Mouse (Mus musculus) limb, embryonic 12.5 days (tissue): ENCODE measurements around the gene Hmgb2. TPM values are rescaled to one million over a fixed set of nuclear protein-coding genes. Genes with fewer than 3 reads are reported as not detected.
"Not testable (repeated sequence)": the region's sequence is repeated elsewhere in the genome, so short reads cannot be mapped to it uniquely, and the experiment has no call there.

ENCODE experiments used
- ATAC-seq: fragments of 200-750 bp; cut with Nextera tagmentation; 2 replicates; pipeline ENCODE4 v1.8.0; 2017; ENCODE audit warnings: low read depth, moderate TSS enrichment; ENCODE audit not compliant: insufficient number of reproducible peaks, insufficient read depth, low FRiP score, low TSS enrichment
- H3K27ac ChIP-seq: fragments of 300-500 bp; sonication (generic); 2 replicates; pipeline ENCODE4 v1.5.1; 2016; ENCODE audit warnings: mild to moderate bottlenecking, moderate library complexity
- H3K27me3 ChIP-seq: fragments of 300-500 bp; sonication (generic); 2 replicates; pipeline ENCODE4 v1.6.1; 2016; ENCODE audit warnings: mild to moderate bottlenecking, moderate library complexity
- H3K36me3 ChIP-seq: fragments of 300-500 bp; sonication (generic); 2 replicates; pipeline ENCODE4 v1.6.1; 2016; ENCODE audit warnings: mild to moderate bottlenecking, moderate library complexity
- H3K4me1 ChIP-seq: fragments of 300-500 bp; sonication (generic); replicated peaks from 2 replicates; pipeline ENCODE4 v1.6.1; 2016
- H3K4me2 ChIP-seq: fragments of 300-500 bp; sonication (generic); 2 replicates; pipeline ENCODE4 v1.6.1; 2016; ENCODE audit warnings: mild to moderate bottlenecking, moderate library complexity
- H3K4me3 ChIP-seq: fragments of 300-500 bp; sonication (generic); replicated peaks from 2 replicates; pipeline ENCODE4 v1.5.1; 2016; ENCODE audit warnings: mild to moderate bottlenecking
- H3K9ac ChIP-seq: fragments of 300-500 bp; sonication (generic); replicated peaks from 2 replicates; pipeline ENCODE4 v1.6.1; 2016; ENCODE audit warnings: mild to moderate bottlenecking, moderate library complexity
- H3K9me3 ChIP-seq: fragments of 300-500 bp; sonication (generic); 2 replicates; pipeline ENCODE4 v1.6.1; 2016; ENCODE audit warnings: mild to moderate bottlenecking, moderate library complexity
- WGBS: fragments of 180-500 bp; shearing (Covaris S2); methylation state at CpG from one replicate; pipeline ENCODE4 v1.1.7; 2016; 5-methylcytosine and 5-hydroxymethylcytosine counted together
- polyA plus RNA-seq: library from polyadenylated mRNA; unstranded; fragments of >200 nt; fragmentation: Nextera tagmentation; extraction: Ambion mirVana; gene quantifications from 2 replicates; pipeline ENCODE4 v1.2.1, GENCODE M21; 2016

The Hmgb2 gene
- polyA plus RNA-seq, 1 experiment from 2014 or later = 630 TPM

- H3K9me3 ChIP-seq = no peaks in the 10 kb centered on the region
- peak overlapping the region; percentile 84 for H3K4me3 ChIP-seq
- ATAC-seq = 0 out of 2 replicates have a peak, but pooled peaks have one; percentile 1
- H3K4me2 ChIP-seq = peak overlapping the region; percentile 82
- peak overlapping the region; percentile 87 for H3K9ac ChIP-seq
- H3K27me3 ChIP-seq = no peaks in the 10 kb centered on the region
- 2% methylated on average over 31 of the region's 31 CpGs for WGBS
- peaks cover 15% of the 10 kb centered on the region for H3K4me1 ChIP-seq
- H3K27ac ChIP-seq = peak overlapping the region; percentile 100
- H3K36me3 ChIP-seq = peaks cover 18% of the 10 kb centered on the region
Observed at GRCm38 (mm10) chr8:57510791-57511315, 854 bp upstream of the Hmgb2 start.

GRCm38 (mm10) chr8:57512141-57513056 is 692 bp downstream of the Hmgb2 start:
- Histone ChIP-seq H3K27ac (peak overlapping the region; percentile 100), H3K4me2 (peak overlapping the region; percentile 70), H3K9me3 (no peaks in the 10 kb centered on the region), H3K4me1 (peaks cover 15% of the 10 kb centered on the region), H3K4me3 (peak overlapping the region; percentile 84), H3K9ac (peak overlapping the region; percentile 99), H3K36me3 (peaks cover 29% of the 10 kb centered on the region), H3K27me3 (no peaks in the 10 kb centered on the region)
- under 1% methylated on average over 90 of the region's 96 CpGs for WGBS
- peak; percentile 21 for ATAC-seq

- H3K4me3 ChIP-seq = peak overlapping the region; percentile 84
- WGBS = 25% methylated on average over 10 of the region's 10 CpGs
- ATAC-seq, H3K9me3 ChIP-seq, H3K27me3 ChIP-seq: not testable (repeated sequence)
- H3K27ac ChIP-seq = peak overlapping the region; percentile 100
- H3K4me1 ChIP-seq = peaks cover 15% of the 10 kb centered on the region
- peak overlapping the region; percentile 70 for H3K4me2 ChIP-seq
- H3K9ac ChIP-seq = peak overlapping the region; percentile 99
- peaks cover 35% of the 10 kb centered on the region for H3K36me3 ChIP-seq
Observed at GRCm38 (mm10) chr8:57513178-57513661, 1.5 kb downstream of the Hmgb2 start.

- not testable (repeated sequence) for H3K4me3 ChIP-seq, ATAC-seq, H3K27ac ChIP-seq, H3K4me1 ChIP-seq, H3K27me3 ChIP-seq, H3K9ac ChIP-seq, H3K9me3 ChIP-seq, H3K4me2 ChIP-seq
- H3K36me3 ChIP-seq = peaks cover 39% of the 10 kb centered on the region
- 93% methylated on average over 4 of the region's 5 CpGs for WGBS
Observed at GRCm38 (mm10) chr8:57516685-57517084, 5.0 kb downstream of the Hmgb2 start.

GRCm38 (mm10) chr8:57517723-57518122 is 6.0 kb downstream of the Hmgb2 start:
- H3K4me2 ChIP-seq = no peak overlapping the region
- H3K36me3 ChIP-seq = peaks cover 49% of the 10 kb centered on the region
- H3K27ac ChIP-seq = no peak overlapping the region
- H3K9me3 ChIP-seq = no peaks in the 10 kb centered on the region
- no peak overlapping the region for H3K4me3 ChIP-seq
- H3K9ac ChIP-seq = no peak overlapping the region
- WGBS = 89% methylated on average over 3 of the region's 3 CpGs
- no peaks in the 10 kb centered on the region for H3K27me3 ChIP-seq
- H3K4me1 ChIP-seq = peaks cover 7% of the 10 kb centered on the region
- ATAC-seq = no peak

- Histone ChIP-seq H3K4me1 (no peaks in the 10 kb centered on the region), H3K9ac (no peak overlapping the region), H3K4me3 (no peak overlapping the region), H3K27ac (no peak overlapping the region), H3K4me2 (no peak overlapping the region), H3K27me3 (no peaks in the 10 kb centered on the region), H3K9me3 (no peaks in the 10 kb centered on the region), H3K36me3 (peaks cover 41% of the 10 kb centered on the region)
- 88% methylated on average over 12 of the region's 12 CpGs for WGBS
- ATAC-seq = no peak
Observed at GRCm38 (mm10) chr8:57520186-57520786, 8.6 kb downstream of the Hmgb2 start.

GRCm38 (mm10) chr8:57528036-57528435 is 16.3 kb downstream of the Hmgb2 start:
- no peak for ATAC-seq
- 93% methylated on average over 1 of the region's 1 CpGs for WGBS
- no peak overlapping the region for H3K4me2 ChIP-seq
- H3K36me3 ChIP-seq = peaks cover 28% of the 10 kb centered on the region; the same call in 1 of the 2 replicates
- H3K9me3 ChIP-seq = no peaks in the 10 kb centered on the region
- H3K4me3 ChIP-seq = no peak overlapping the region
- peaks cover 5% of the 10 kb centered on the region; the same call in 1 of the 2 replicates for H3K4me1 ChIP-seq
- no peaks in the 10 kb centered on the region for H3K27me3 ChIP-seq
- H3K27ac ChIP-seq = no peak overlapping the region
- no peak overlapping the region for H3K9ac ChIP-seq

GRCm38 (mm10) chr8:57530238-57530637 is 18.5 kb downstream of the Hmgb2 start:
- H3K4me2 ChIP-seq = no peak overlapping the region
- H3K9me3 ChIP-seq = peaks cover 4% of the 10 kb centered on the region; the same call in 1 of the 2 replicates
- H3K4me1 ChIP-seq = peaks cover 5% of the 10 kb centered on the region; the same call in 1 of the 2 replicates
- H3K9ac ChIP-seq = no peak overlapping the region
- H3K4me3 ChIP-seq = no peak overlapping the region
- H3K27ac ChIP-seq = no peak overlapping the region
- no peaks in the 10 kb centered on the region for H3K27me3 ChIP-seq
- WGBS = 91% methylated on average over 13 of the region's 13 CpGs
- peaks cover 38% of the 10 kb centered on the region for H3K36me3 ChIP-seq
- no peak for ATAC-seq

GRCm38 (mm10) chr8:57530666-57531349 is 19.1 kb downstream of the Hmgb2 start:
- Histone ChIP-seq H3K9me3 (peaks cover 7% of the 10 kb centered on the region; the same call in 1 of the 2 replicates), H3K27me3 (no peaks in the 10 kb centered on the region), H3K4me2 (no peak overlapping the region), H3K9ac (no peak overlapping the region), H3K4me1 (peaks cover 5% of the 10 kb centered on the region; the same call in 1 of the 2 replicates), H3K36me3 (peaks cover 41% of the 10 kb centered on the region), H3K4me3 (no peak overlapping the region), H3K27ac (no peak overlapping the region)
- ATAC-seq = no peak
- 33% methylated on average over 15 of the region's 15 CpGs for WGBS

- Histone ChIP-seq H3K4me3 (no peak overlapping the region), H3K9ac (no peak overlapping the region), H3K4me1 (peaks cover 5% of the 10 kb centered on the region; the same call in 1 of the 2 replicates), H3K4me2 (no peak overlapping the region), H3K9me3 (peaks cover 7% of the 10 kb centered on the region; the same call in 1 of the 2 replicates), H3K27me3 (no peaks in the 10 kb centered on the region), H3K36me3 (peaks cover 41% of the 10 kb centered on the region), H3K27ac (no peak overlapping the region)
- no peak for ATAC-seq
- 58% methylated on average over 2 of the region's 2 CpGs for WGBS
Observed at GRCm38 (mm10) chr8:57532223-57532622, 20.5 kb downstream of the Hmgb2 start.
